Mouse (Mus musculus) gastrocnemius, adult 2 months (tissue): Measurements from ENCODE around the gene Dip2a. TPM values are rescaled to one million over a fixed set of nuclear protein-coding genes. Genes with fewer than 3 reads are reported as not detected.

Experiments used
- DNase-seq: peaks from one replicate; pipeline ENCODE4 v3.0.0; 2022
- H3K27ac ChIP-seq: fragments of 200-600 bp; 2 replicates; pipeline ENCODE4 v1.8.1; 2022; ENCODE audit warnings: mild to moderate bottlenecking
- H3K4me3 ChIP-seq: fragments of 200-600 bp; 2 replicates; pipeline ENCODE4 v1.8.1; 2022; ENCODE audit warnings: mild to moderate bottlenecking, moderate library complexity
- CTCF ChIP-seq: fragments of 200-600 bp; IDR thresholded peaks from 2 replicates; pipeline ENCODE4 v1.8.1; 2022; ENCODE audit warnings: antibody characterized with exemption, mild to moderate bottlenecking, moderate library complexity
- intact Hi-C: fragments of 180-260 bp; cut with DNase I; formaldehyde crosslinking; loops from one replicate; pipeline ENCODE4 v1.15.1; 2025
- total RNA-seq, 2 experiments: library from RNA; stranded (reverse); gene quantifications; 2 replicates each; pipeline ENCODE4 v1.2.3; 2021

The Dip2a gene
- total RNA-seq, 2 experiments from 2014 or later, result 3.8 to 5.0 TPM

GRCm38 (mm10) chr10:76217056-76217455 is 128.0 kb downstream of the Dip2a start:
- H3K27ac ChIP-seq, result no peak overlapping the region
- DNase-seq, result no peak
- intact Hi-C loops, result no loop called here
- no peak overlapping the region for H3K4me3 ChIP-seq
- TF ChIP-seq CTCF, result no peak

GRCm38 (mm10) chr10:76214161-76214560 is 130.9 kb downstream of the Dip2a start:
- no peak for DNase-seq

GRCm38 (mm10) chr10:76212121-76212520 is 133.0 kb downstream of the Dip2a start:
- no peak for DNase-seq
- H3K4me3 ChIP-seq, result no peak overlapping the region
- intact Hi-C loops, result no loop called here
- TF ChIP-seq CTCF, result no peak
- no peak overlapping the region for H3K27ac ChIP-seq

More at GRCm38 (mm10) chr10:76214161-76214560, 130.9 kb downstream of the Dip2a start:
- Histone ChIP-seq H3K4me3 (no peak overlapping the region), H3K27ac (no peak overlapping the region)
- intact Hi-C loops, result no loop called here
- no peak for TF ChIP-seq CTCF

- H3K27ac ChIP-seq, result no peak overlapping the region
- H3K4me3 ChIP-seq, result no peak overlapping the region
- no peak for TF ChIP-seq CTCF
- intact Hi-C loops, result no loop called here
- DNase-seq, result no peak
These were observed 134.3 kb downstream of the Dip2a start for GRCm38 (mm10) chr10:76210806-76211205.

Other genes starting within 250 kb of the Dip2a start
- gene Slc5a4b, start 234.3 kb downstream of the Dip2a start, total RNA-seq, result not detected
- not detected for gene Slc5a4a, start 197.8 kb downstream of the Dip2a start, total RNA-seq
- gene Prmt2, start 107.4 kb downstream of the Dip2a start, total RNA-seq, result 1 to 10 TPM; 2.4 to 4.0 TPM
- gene S100b, start 91.4 kb downstream of the Dip2a start, total RNA-seq, result 1 to 10 TPM; 1.3 to 1.5 TPM
- gene AC141477.1, start 95.2 kb upstream of the Dip2a start, total RNA-seq, result not detected
- 10 to 100 TPM; 68.0 to 78.4 TPM for gene Pcnt, start 97.5 kb upstream of the Dip2a start, total RNA-seq
- gene 2610028H24Rik, start 103.8 kb upstream of the Dip2a start, total RNA-seq, result under 1 TPM in 1 of 2 experiments, not detected in 1; 0.22 TPM
- 10 to 100 TPM; 18.0 to 23.8 TPM for gene Mcm3ap, start 123.6 kb upstream of the Dip2a start, total RNA-seq
- gene Ybey, start 123.8 kb upstream of the Dip2a start, total RNA-seq, result 1 to 10 TPM; 3.7 to 5.0 TPM
- 1 to 10 TPM; 8.0 to 9.2 TPM for gene Lss, start 186.3 kb upstream of the Dip2a start, total RNA-seq
- gene Spatc1l, start 217.0 kb upstream of the Dip2a start, total RNA-seq, result not detected
- not detected for gene Ftcd, start 230.4 kb upstream of the Dip2a start, total RNA-seq